Mouse (Mus musculus): ENCODE data around the gene Tmem170b. TPM values are rescaled to one million over a fixed set of nuclear protein-coding genes. Genes with fewer than 3 reads are reported as not detected.
A peak's percentile ranks its signal among the peaks of the same experiment; 100 is the strongest.

Tmem170b gene
- total RNA-seq (2014; rRNA removed; ENCODE audit: low replicate concordance) (4.4 and 5.3 TPM in 2 replicates), polyA plus RNA-seq (2015; fragmentation: Nextera tagmentation; extraction: Ambion mirVana) (7.9 and 8.1 TPM in 2 replicates)

- peak within 1 kb of the TSS; percentile 92 for H3K4me3 ChIP-seq (ENCODE audit: low read depth, low read length)
- ATAC-seq (ENCODE audit: insufficient read depth, low read depth) (peak; percentile 98), DNase-seq (ENCODE audit: low spot score) (peak; percentile 96)
- no peaks in the 10 kb centered on the region for H3K36me3 ChIP-seq (replicated peaks; ENCODE audit: control insufficient read depth, insufficient read depth, low read length)
- H3K4me2 ChIP-seq (ENCODE audit: low read depth, low read length) = peak within 1 kb of the TSS; percentile 91
- H3K9ac ChIP-seq (replicated peaks; ENCODE audit: low read depth, low read length) = peak within 1 kb of the TSS; percentile 97
- H3K27ac ChIP-seq (ENCODE audit: low read depth) = peak within 1 kb of the TSS; percentile 94
- under 1% methylated on average over 59 of the region's 87 CpGs for WGBS
- no peaks in the 10 kb centered on the region for H3K9me3 ChIP-seq (replicated peaks; ENCODE audit: control insufficient read depth, low read length)
- H3K4me1 ChIP-seq (ENCODE audit: control insufficient read depth, insufficient read depth) = peaks cover 10% of the 10 kb centered on the region
- no peaks in the 10 kb centered on the region for H3K27me3 ChIP-seq (ENCODE audit: control insufficient read depth, insufficient read depth, low read length)
- TF ChIP-seq CTCF (IDR thresholded peaks at IDR 0.05; ENCODE audit: low read depth) (no peak), EP300 (IDR thresholded peaks at IDR 0.05; ENCODE audit: low read depth) (peak; percentile 61; the same call in 1 of the 2 replicates)
Observed at GRCm38 (mm10) chr13:41605099-41606010, at the start of gene Tmem170b. Gene Tmem170b (plus strand): TSS chr13:41605907.

- TF ChIP-seq CTCF (IDR thresholded peaks at IDR 0.05; ENCODE audit: low read depth) (no peak), EP300 (IDR thresholded peaks at IDR 0.05; ENCODE audit: low read depth) (no peak)
- Histone ChIP-seq H3K27me3 (ENCODE audit: control insufficient read depth, insufficient read depth, low read length) (peaks cover 13% of the 10 kb centered on the region; the same call in 1 of the 2 replicates), H3K4me3 (ENCODE audit: low read depth, low read length) (no peak overlapping the region), H3K4me2 (ENCODE audit: low read depth, low read length) (no peak overlapping the region), H3K9me3 (replicated peaks; ENCODE audit: control insufficient read depth, low read length) (no peaks in the 10 kb centered on the region), H3K9ac (replicated peaks; ENCODE audit: low read depth, low read length) (no peak overlapping the region), H3K36me3 (replicated peaks; ENCODE audit: control insufficient read depth, insufficient read depth, low read length) (no peaks in the 10 kb centered on the region), H3K27ac (ENCODE audit: low read depth) (no peak overlapping the region), H3K4me1 (ENCODE audit: control insufficient read depth, insufficient read depth) (no peaks in the 10 kb centered on the region)
- DNase-seq (ENCODE audit: low spot score) (no peak), ATAC-seq (ENCODE audit: insufficient read depth, low read depth) (no peak)
- whole genome bisulfite sequencing = 79% methylated on average over 4 of the region's 4 CpGs
Observed at GRCm38 (mm10) chr13:41561024-41561423, 44.7 kb upstream of the Tmem170b start.

GRCm38 (mm10) chr13:41568421-41568820, 37.3 kb upstream of the Tmem170b start:
- TF ChIP-seq EP300 (IDR thresholded peaks at IDR 0.05; ENCODE audit: low read depth) (no peak), CTCF (IDR thresholded peaks at IDR 0.05; ENCODE audit: low read depth) (no peak)
- ATAC-seq (ENCODE audit: insufficient read depth, low read depth) (no peak), DNase-seq (ENCODE audit: low spot score) (no peak)
- H3K27ac ChIP-seq (ENCODE audit: low read depth) = no peak overlapping the region
- H3K4me1 ChIP-seq (ENCODE audit: control insufficient read depth, insufficient read depth) = no peaks in the 10 kb centered on the region
- 68% methylated on average over 3 of the region's 3 CpGs for WGBS
- no peak overlapping the region for H3K4me2 ChIP-seq (ENCODE audit: low read depth, low read length)
- H3K9ac ChIP-seq (replicated peaks; ENCODE audit: low read depth, low read length) = no peak overlapping the region
- H3K27me3 ChIP-seq (ENCODE audit: control insufficient read depth, insufficient read depth, low read length) = peaks cover 24% of the 10 kb centered on the region; the same call in 1 of the 2 replicates
- H3K36me3 ChIP-seq (replicated peaks; ENCODE audit: control insufficient read depth, insufficient read depth, low read length) = no peaks in the 10 kb centered on the region
- H3K9me3 ChIP-seq (replicated peaks; ENCODE audit: control insufficient read depth, low read length) = no peaks in the 10 kb centered on the region
- H3K4me3 ChIP-seq (ENCODE audit: low read depth, low read length) = no peak overlapping the region

- ATAC-seq (ENCODE audit: insufficient read depth, low read depth) = no peak
- peaks cover 23% of the 10 kb centered on the region; the same call in 1 of the 2 replicates for H3K27me3 ChIP-seq (ENCODE audit: control insufficient read depth, insufficient read depth, low read length)
- no peak overlapping the region for H3K4me2 ChIP-seq (ENCODE audit: low read depth, low read length)
- TF ChIP-seq EP300 (IDR thresholded peaks at IDR 0.05; ENCODE audit: low read depth) (no peak), CTCF (IDR thresholded peaks at IDR 0.05; ENCODE audit: low read depth) (no peak)
- 58% methylated on average over 8 of the region's 8 CpGs for WGBS
- H3K36me3 ChIP-seq (replicated peaks; ENCODE audit: control insufficient read depth, insufficient read depth, low read length) = no peaks in the 10 kb centered on the region
- H3K4me1 ChIP-seq (ENCODE audit: control insufficient read depth, insufficient read depth) = no peaks in the 10 kb centered on the region
- H3K4me3 ChIP-seq (ENCODE audit: low read depth, low read length) = no peak overlapping the region
- H3K9ac ChIP-seq (replicated peaks; ENCODE audit: low read depth, low read length) = no peak overlapping the region
- H3K27ac ChIP-seq (ENCODE audit: low read depth) = no peak overlapping the region
- DNase-seq (ENCODE audit: low spot score) = no peak
- no peaks in the 10 kb centered on the region for H3K9me3 ChIP-seq (replicated peaks; ENCODE audit: control insufficient read depth, low read length)
Observed at GRCm38 (mm10) chr13:41568926-41569325, 36.8 kb upstream of the Tmem170b start.

- Histone ChIP-seq H3K4me1 (ENCODE audit: control insufficient read depth, insufficient read depth) (no peaks in the 10 kb centered on the region), H3K27ac (ENCODE audit: low read depth) (no peak overlapping the region), H3K36me3 (replicated peaks; ENCODE audit: control insufficient read depth, insufficient read depth, low read length) (no peaks in the 10 kb centered on the region), H3K9me3 (replicated peaks; ENCODE audit: control insufficient read depth, low read length) (no peaks in the 10 kb centered on the region), H3K9ac (replicated peaks; ENCODE audit: low read depth, low read length) (no peak overlapping the region), H3K4me3 (ENCODE audit: low read depth, low read length) (no peak overlapping the region), H3K4me2 (ENCODE audit: low read depth, low read length) (no peak overlapping the region), H3K27me3 (ENCODE audit: control insufficient read depth, insufficient read depth, low read length) (peaks cover 22% of the 10 kb centered on the region; the same call in 1 of the 2 replicates)
- ATAC-seq (ENCODE audit: insufficient read depth, low read depth) = no peak
- WGBS = 61% methylated on average over 3 of the region's 3 CpGs
- TF ChIP-seq CTCF (IDR thresholded peaks at IDR 0.05; ENCODE audit: low read depth) = no peak
- no peak for TF ChIP-seq EP300 (IDR thresholded peaks at IDR 0.05; ENCODE audit: low read depth)
- no peak for DNase-seq (ENCODE audit: low spot score)
Observed at GRCm38 (mm10) chr13:41569776-41570175, 35.9 kb upstream of the Tmem170b start.

Data from heart, postnatal 0 days (tissue).